ENCODE assay signal across 17 mouse cellular contexts in genomic region chr2:102029682-102030081, GRCm38 (mm10).
DNase-seq lines count a peak whose midpoint lies in the region; ATAC-seq and TF ChIP-seq lines count a peak whose summit lies in the region.
"Had no signal": no experiment of that assay in that cellular context is flagged by ENCODE, and none has a peak within 500 bp of the region (broad histone marks: within the 10 kb centered on the region; RNA-seq: fewer than 3 reads in every experiment).

No protein-coding gene starts in this region.

- no peaks in the 10 kb centered on the region for H3K4me1 ChIP-seq in neural tube, embryonic 11.5 days (ENCODE audit: control insufficient read depth, insufficient read depth, low read length)
- H3K4me1 ChIP-seq in forebrain, embryonic 15.5 days = peaks cover 43% of the 10 kb centered on the region
- 0 out of 2 replicates have a peak, but pooled peaks cover 3% of the 10 kb centered on the region for H3K4me1 ChIP-seq in hindbrain, postnatal 0 days (ENCODE audit: insufficient read depth, low read length)
- peaks cover 53% of the 10 kb centered on the region for H3K4me1 ChIP-seq in neural tube, embryonic 15.5 days

- no peak overlapping the region for H3K4me3 ChIP-seq in neural tube, embryonic 11.5 days (ENCODE audit: low read depth, low read length)
- H3K4me3 ChIP-seq in forebrain, embryonic 15.5 days = no peak overlapping the region
- H3K4me3 ChIP-seq in hindbrain, postnatal 0 days (ENCODE audit: low read length) = no peak overlapping the region
- no peak overlapping the region for H3K4me3 ChIP-seq in neural tube, embryonic 15.5 days (replicated peaks)
- H3K4me3 ChIP-seq: heart, embryonic 10.5 days had no signal

- H3K9ac ChIP-seq in neural tube, embryonic 11.5 days (ENCODE audit: low read length) = no peak overlapping the region
- no peak overlapping the region for H3K9ac ChIP-seq in forebrain, embryonic 15.5 days (replicated peaks)
- H3K9ac ChIP-seq in hindbrain, postnatal 0 days (replicated peaks; ENCODE audit: low read length) = no peak overlapping the region
- H3K9ac ChIP-seq in neural tube, embryonic 15.5 days (replicated peaks) = no peak overlapping the region

- peak; percentile 17; the same call in 1 of the 2 replicates for ATAC-seq in neural tube, embryonic 11.5 days (ENCODE audit: insufficient read depth, low FRiP score, low TSS enrichment)
- peak; percentile 36 for ATAC-seq in forebrain, embryonic 15.5 days (replicated peaks)
- 0 out of 2 replicates have a peak, but pooled peaks have one; percentile 4 for ATAC-seq in hindbrain, postnatal 0 days
- ATAC-seq in neural tube, embryonic 15.5 days (ENCODE audit: low FRiP score) = peak; percentile 14; the same call in 1 of the 2 replicates

- no peak for TF ChIP-seq CTCF in hindbrain, postnatal 0 days (IDR thresholded peaks at IDR 0.05; ENCODE audit: low read depth)

- H3K9me3 ChIP-seq in neural tube, embryonic 11.5 days (ENCODE audit: control insufficient read depth, low read length) = no peaks in the 10 kb centered on the region
- no peaks in the 10 kb centered on the region for H3K9me3 ChIP-seq in forebrain, embryonic 15.5 days
- H3K9me3 ChIP-seq in hindbrain, postnatal 0 days (ENCODE audit: low read length) = no peaks in the 10 kb centered on the region
- H3K9me3 ChIP-seq in neural tube, embryonic 15.5 days (replicated peaks) = no peaks in the 10 kb centered on the region
- H3K9me3 ChIP-seq: heart, embryonic 10.5 days had no signal

- DNase-seq in neural tube, embryonic 11.5 days (ENCODE audit: low spot score) = no peak
- no peak for DNase-seq in neural tube, embryonic 10.5 days (ENCODE audit: extremely low spot score, low spot score)
- DNase-seq in hindbrain, postnatal 0 days (ENCODE audit: low spot score) = no peak
- no peak for DNase-seq in cerebellum, postnatal 4 days (ENCODE audit: low spot score in 2 of 2)
- DNase-seq in heart, adult 8-10 months (ENCODE audit: low spot score) = no peak
- no peak for DNase-seq in heart, postnatal 4 days
- DNase-seq: cerebellum, postnatal 10 days; heart, postnatal 10 days; kidney, adult 8-10 months; kidney, postnatal 14 days; lung, adult 18-20 months; lung, postnatal 14 days; thymus, postnatal 36 days had no signal

- no peaks in the 10 kb centered on the region for H3K36me3 ChIP-seq in neural tube, embryonic 11.5 days (ENCODE audit: control insufficient read depth, insufficient read depth, low read length)
- H3K36me3 ChIP-seq in forebrain, embryonic 15.5 days = no peaks in the 10 kb centered on the region
- no peaks in the 10 kb centered on the region for H3K36me3 ChIP-seq in hindbrain, postnatal 0 days (ENCODE audit: insufficient read depth, low read length)
- H3K36me3 ChIP-seq in neural tube, embryonic 15.5 days = no peaks in the 10 kb centered on the region
- H3K36me3 ChIP-seq: heart, embryonic 10.5 days had no signal

- H3K27me3 ChIP-seq in neural tube, embryonic 11.5 days (ENCODE audit: control insufficient read depth, insufficient read depth, low read length) = no peaks in the 10 kb centered on the region
- no peaks in the 10 kb centered on the region for H3K27me3 ChIP-seq in forebrain, embryonic 15.5 days
- H3K27me3 ChIP-seq in hindbrain, postnatal 0 days (ENCODE audit: insufficient read depth, low read length) = no peaks in the 10 kb centered on the region
- no peaks in the 10 kb centered on the region for H3K27me3 ChIP-seq in neural tube, embryonic 15.5 days (replicated peaks)

- no peak overlapping the region for H3K27ac ChIP-seq in neural tube, embryonic 11.5 days (ENCODE audit: low read depth, low read length)
- peak overlapping the region; percentile 62 for H3K27ac ChIP-seq in forebrain, embryonic 15.5 days (replicated peaks)
- peak overlapping the region; percentile 20; the same call in 1 of the 2 replicates for H3K27ac ChIP-seq in hindbrain, postnatal 0 days
- peak overlapping the region; percentile 56 for H3K27ac ChIP-seq in neural tube, embryonic 15.5 days (replicated peaks)
- H3K27ac ChIP-seq: heart, embryonic 10.5 days had no signal

- H3K4me2 ChIP-seq in neural tube, embryonic 11.5 days (ENCODE audit: low read depth) = no peak overlapping the region
- no peak overlapping the region for H3K4me2 ChIP-seq in forebrain, embryonic 15.5 days (replicated peaks)
- H3K4me2 ChIP-seq in hindbrain, postnatal 0 days (ENCODE audit: low read depth, low read length) = no peak overlapping the region
- H3K4me2 ChIP-seq in neural tube, embryonic 15.5 days = no peak overlapping the region
- H3K4me2 ChIP-seq: liver, embryonic 11.5 days had no signal

- WGBS in neural tube, embryonic 11.5 days = 67% methylated on average over 5 of the region's 5 CpGs
- WGBS in forebrain, embryonic 15.5 days = 13% methylated on average over 5 of the region's 5 CpGs
- 45% methylated on average over 5 of the region's 5 CpGs for WGBS in hindbrain, postnatal 0 days
- WGBS in neural tube, embryonic 15.5 days = 32% methylated on average over 5 of the region's 5 CpGs
